Mouse (Mus musculus) heart, adult 8-10 months (tissue): ENCODE measurements around the gene Meox2. TPM values are rescaled to one million over a fixed set of nuclear protein-coding genes. Genes with fewer than 3 reads are reported as not detected.
"Not testable (repeated sequence)": the region's sequence is repeated elsewhere in the genome, so short reads cannot be mapped to it uniquely, and the experiment has no call there.

Experiments used
- DNase-seq: peaks from one replicate; pipeline ENCODE4 v3.0.0; 2022; ENCODE audit warnings: low spot score
- total RNA-seq, 4 experiments: library from RNA; stranded (reverse); gene quantifications; 2 replicates each; pipeline ENCODE4 v1.2.4; 2022

The Meox2 gene
- 10 to 100 TPM in 3 of 4 experiments, 1 to 10 TPM in 1; 9.5 to 14.6 (median 12.9) TPM for total RNA-seq

DNA sequence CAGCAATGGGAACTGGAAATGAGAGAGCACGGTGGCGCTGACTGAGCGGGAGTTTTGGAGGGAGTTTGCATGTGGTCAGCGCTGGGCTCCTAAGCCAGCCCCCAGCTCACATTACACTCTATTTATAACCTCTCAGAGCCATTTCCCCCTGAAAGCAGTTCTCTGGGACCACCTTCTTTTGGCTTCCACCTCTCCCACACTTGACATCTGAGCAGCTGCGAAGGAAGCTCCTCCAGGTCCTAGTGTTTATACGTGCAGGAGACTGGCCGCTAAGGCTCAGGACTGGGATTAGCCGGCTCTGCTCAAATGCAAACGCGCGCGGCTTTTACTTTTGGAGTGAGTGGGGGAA, at the start of gene Meox2:
TSS of gene Meox2 (plus strand) at position 151 of the 349 bp plus-strand sequence.
- peak; percentile 82 for DNase-seq

DNA sequence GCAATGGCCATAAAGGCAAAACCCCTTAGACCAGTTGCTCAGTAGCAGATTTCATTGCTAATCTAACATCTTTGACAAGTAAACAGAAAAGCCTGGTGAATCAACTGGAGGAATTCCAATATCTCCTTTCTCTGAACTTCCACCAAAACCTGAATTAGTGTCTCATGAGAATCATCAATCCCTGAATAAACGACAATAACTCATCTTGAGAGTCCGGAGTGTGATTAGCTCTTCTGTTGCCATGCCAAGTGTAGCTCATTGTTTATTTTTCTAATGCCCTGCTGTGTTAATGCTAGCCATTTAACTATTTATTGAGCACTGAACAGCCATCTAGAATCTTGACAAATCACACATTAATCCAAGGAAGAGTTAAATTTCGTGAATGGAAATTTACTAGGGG, 35.7 kb upstream of the Meox2 start:
- no peak for DNase-seq

DNA sequence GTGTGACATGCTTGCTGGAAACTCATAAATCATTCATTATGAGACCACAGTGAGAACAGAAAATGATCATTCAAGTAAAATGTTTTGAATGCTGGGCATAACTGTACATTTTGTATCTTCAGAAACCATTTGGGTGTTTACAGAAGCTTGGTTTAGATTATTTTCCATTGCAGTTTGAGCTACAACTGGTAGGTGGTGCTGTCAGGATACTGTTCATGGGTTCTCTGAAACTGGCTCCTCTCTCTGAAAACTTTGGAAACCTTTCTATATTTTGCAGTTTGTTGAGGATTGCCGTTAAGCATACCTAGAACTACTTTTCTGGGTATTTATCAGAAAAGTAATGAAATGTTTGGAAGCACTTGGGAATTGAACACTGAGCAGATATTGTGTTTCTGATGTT, 31.0 kb upstream of the Meox2 start:
- DNase-seq: peak; percentile 45

DNA sequence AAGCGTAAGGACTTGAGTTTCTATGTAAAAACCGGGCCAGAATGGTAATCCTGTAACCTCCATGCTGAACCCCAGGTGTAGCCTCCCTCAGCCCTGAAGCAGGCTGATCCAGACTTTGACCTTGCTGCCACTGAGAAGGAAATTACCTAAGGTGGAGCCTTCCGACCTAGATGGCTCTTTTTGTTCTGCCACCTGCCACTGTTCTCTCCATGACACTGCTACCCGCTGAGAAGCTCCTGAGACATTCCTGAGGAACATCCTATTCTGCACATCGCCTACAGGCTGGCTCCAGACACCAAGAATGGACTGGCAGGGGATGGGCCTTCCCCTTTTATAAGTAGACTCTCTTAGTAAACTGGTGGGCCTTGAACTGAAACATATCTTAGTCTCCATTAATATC, 28.3 kb upstream of the Meox2 start:
- DNase-seq: not testable (repeated sequence)

DNA sequence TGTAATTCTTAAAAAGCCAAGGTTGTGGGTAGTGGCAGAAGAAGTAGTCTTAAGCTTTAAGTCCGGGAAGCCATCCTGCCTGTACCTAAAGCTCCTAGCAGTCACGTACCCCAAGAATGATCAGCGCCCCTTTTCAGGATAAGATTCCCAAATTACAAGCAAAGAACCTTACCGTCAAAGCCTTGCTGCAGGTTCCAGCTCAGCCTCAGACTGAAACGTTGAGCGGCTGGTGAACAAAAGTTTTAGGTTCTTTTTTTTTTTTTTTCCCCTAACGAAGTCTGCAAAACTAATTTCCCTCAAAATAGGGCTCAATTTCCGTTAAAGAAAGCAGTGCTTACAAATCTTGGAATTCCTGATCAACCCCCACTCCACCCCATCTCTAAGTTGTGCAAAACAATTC, 1.8 kb upstream of the Meox2 start:
- DNase-seq: peak; percentile 41

DNA sequence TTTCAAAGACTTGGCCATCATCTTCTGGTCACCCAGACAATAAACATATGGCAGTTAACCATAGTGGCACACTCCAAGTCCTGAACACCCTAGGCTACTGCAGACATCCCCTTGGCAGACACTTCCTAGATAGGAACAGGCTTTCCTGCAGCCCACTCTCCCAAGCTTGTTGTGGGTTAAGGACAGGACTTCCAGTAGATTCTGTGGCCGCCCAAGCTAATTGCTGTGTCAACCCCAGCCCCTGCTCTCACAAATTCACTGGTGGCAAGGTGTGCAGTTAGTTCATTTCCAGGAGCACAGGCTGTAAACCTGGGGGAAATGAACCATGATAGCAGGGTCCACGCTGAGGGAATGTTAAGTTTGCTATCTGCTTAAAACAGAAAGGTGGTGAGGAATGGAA, 1.2 kb upstream of the Meox2 start:
- DNase-seq: no peak

DNA sequence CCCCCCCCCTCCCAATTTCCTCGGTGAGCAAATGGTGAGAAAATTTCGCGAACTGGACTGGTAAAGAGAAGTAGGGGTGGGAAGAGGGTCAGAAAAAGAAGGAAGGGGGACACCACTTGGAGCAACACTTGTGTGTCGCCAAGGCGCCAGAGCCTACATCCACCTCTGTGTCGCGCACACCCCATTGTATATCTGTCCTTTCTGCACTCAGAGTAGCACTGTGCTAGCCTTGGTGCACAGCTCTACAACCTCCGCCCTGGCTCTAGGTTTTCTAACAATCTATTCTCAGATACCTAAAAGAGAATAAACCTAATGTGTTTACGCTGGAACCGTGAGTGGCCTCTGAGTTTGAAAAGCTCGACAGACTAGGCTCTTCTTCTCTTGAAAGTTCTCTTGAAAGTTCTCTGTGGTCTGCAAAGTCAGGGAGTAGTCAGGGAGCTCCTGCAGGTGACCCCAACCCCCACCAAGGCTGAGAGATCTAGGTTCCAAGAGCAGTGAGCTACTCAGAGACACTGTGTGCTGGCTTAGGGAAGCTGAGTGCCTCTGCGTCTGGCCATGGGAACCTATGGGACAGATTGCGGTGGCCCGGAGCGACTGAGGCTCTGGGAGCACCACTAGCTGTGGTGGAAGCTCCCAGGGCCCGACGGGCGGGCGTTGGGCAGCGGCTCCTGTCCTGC, 489 bp upstream of the Meox2 start:
- DNase-seq: no peak

DNA sequence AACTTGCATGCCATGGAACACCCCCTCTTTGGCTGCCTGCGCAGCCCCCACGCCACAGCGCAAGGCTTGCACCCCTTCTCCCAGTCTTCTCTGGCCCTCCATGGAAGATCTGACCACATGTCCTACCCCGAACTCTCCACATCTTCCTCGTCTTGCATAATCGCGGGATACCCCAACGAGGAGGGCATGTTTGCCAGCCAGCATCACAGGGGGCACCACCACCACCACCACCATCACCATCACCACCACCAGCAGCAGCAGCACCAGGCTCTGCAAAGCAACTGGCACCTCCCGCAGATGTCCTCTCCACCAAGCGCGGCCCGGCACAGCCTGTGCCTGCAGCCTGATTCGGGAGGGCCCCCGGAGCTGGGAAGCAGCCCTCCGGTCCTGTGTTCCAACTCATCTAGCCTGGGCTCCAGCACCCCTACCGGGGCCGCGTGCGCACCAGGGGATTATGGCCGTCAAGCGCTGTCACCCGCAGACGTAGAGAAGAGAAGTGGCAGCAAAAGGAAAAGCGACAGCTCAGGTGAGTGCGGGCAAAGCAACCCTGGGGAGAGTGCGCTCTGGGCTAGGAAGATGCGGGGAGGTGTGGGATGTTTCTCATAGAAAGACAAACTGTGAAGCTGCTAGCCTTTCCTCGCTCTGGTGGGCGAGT, 606 bp downstream of the Meox2 start:
- DNase-seq: peak; percentile 27

DNA sequence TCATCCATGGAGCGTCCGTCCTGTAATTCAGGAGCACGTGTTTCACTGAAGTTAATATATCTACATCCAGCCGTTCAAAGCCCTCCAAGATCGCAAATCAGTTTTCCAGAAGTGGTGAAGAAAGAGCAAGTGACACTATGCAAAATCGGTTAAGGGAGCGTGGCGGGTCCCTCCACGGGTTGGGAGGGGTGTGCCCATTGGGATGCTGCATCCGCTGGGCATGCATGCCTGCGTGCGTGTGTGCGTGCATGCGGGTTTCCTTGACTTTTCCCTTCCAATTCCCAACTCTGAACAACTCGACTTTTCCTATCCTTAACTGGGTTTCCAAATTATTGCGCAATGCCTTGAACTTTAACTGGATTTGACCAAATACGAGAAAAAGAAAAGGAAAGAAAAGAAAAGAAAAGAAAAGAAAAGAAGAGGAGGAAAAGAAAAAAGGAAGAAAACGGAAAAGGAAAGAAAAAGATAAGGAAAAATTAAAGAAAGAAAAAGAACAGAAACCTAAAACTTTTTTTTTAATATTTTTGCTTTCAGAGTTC, 1.2 kb downstream of the Meox2 start:
- DNase-seq: no peak

DNA sequence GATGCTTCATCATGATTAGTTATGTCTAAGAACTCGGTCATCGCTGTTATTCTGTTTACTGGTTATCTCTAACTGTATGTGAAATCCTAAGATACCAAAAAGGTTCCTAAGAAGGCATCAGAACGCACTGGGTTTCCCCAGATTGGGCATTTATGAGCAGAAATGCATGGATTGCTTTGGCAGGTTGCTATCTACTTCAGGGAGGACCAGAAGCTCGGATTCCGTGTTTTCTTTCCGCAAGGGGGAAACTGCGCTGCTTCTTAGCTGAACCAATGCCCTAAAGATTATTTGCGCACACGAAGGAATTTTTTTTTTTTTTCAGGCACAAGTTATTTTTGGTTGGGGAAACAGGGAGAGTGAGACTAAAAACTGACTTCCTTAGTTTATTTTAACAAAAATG, 2.6 kb downstream of the Meox2 start:
- DNase-seq: no peak

DNA sequence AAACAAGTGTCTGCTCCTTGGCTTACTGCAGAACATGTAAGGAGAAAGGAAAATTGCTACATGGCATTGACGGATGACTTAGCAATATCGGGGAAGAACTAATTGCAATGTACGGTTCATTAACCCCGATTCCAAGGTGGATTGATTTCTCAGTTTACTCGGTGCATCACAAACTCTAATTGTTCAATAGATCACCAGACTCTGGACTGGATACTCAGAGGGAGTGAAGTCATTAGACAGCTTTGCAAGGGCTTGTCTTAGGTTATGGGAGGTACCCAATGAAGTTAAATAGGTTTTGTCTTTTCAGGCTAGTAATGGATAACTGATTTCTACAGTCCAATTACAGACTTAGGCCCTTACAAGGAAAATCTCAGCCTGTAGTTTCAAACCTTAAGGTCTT, 10.9 kb downstream of the Meox2 start:
- DNase-seq: no peak

DNA sequence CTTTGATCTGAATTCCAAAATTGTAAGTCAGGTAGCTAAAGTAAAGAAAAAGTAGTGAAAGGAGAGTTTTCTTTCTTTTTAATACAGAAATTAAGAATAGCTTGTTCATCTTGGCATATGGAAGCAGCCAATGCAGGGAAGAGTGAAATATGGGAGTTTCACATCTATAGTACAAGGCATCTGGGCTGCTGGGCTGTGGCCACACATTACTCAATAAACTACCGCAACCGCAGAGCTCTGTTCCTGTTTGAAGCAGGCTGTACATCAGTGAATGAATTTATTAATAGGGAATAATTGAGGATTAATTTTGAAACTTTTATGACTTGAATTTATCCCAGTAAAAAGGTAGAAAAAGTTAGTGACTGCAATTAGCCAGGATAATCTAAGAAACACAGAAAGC, 15.4 kb downstream of the Meox2 start:
- DNase-seq: no peak

DNA sequence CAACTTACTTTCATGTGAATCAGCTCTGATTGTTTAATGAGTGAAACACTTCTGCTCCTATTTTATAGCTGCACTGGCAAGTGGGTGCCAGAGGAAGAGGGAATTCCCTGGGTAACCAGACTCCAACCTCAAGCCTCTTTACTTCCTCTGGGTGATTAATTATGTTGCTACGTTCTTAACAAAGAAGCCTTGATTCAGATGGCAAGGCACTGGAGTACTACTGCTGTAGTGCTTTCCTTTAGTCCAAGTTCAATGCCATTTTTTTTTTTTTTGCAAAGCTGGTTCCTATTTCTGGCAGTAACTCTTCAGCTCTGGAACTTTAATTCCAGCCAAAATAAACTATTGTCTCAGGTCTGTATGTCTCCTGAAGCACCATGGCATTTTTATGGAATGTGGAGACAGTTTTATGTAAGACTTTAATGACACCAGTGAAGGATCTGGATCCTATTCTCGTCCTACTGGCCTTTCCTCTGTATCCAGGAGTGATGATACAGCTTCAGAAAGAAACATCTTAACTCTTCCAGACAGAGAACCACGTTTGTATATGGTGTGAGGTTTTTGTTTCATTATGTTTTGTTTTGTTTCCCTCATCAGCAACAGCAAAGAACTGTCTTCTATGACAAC, 33.9 kb downstream of the Meox2 start:
- no peak for DNase-seq

DNA sequence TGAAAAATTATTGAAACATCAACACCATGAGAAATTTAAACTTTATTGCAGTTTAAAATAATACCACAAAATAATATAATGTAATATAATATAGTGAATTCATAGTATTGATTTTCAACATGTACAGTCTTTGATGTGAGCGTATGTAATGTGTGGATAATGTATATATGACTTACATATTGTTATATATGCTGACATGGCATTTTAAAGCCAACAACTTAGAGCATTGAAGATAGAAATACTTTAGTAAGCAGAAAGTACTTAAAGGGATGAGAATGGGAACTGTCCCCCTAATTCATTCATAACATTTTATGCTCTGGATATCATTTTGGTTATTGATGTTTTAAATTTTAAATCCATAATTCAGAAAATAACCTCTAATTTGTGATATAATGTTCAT, 35.5 kb downstream of the Meox2 start:
- no peak for DNase-seq

DNA sequence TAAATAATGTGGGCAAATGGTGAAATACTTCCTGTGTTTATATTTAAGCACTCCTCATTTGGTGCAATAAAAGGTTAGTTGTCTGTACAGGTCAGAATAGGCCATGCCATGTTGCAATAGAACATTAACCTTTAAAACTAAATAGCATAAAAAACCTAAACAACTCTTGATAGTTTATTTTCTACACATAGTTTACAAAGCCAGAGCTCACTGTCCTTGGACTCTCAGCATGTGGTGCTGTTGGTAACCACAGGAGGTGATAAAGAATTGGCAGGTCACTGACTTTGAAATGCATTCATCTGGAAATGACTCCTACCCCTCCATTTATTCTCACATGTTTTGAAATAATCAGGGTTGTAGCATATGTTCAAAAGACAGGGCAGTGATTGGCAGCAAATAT, 59.4 kb downstream of the Meox2 start:
- no peak for DNase-seq

DNA sequence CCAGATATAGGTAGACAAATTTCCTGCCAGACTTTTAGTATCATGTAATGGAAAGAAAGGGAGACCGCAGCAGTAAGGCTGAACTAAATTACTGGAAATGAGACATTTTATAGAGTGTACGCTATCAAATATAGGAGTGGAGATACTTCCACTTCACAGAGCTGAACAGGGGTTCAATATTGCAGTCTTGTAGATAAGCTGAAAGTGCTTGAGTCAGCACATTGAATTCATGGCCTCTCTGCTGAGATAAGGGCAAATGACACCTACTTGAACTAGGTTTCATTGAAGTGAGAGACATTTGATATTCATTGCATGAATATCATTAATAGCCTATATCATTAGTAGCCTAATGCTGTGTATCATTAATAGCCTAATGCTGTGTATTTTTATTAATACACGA, 65.0 kb downstream of the Meox2 start:
- no peak for DNase-seq

DNA sequence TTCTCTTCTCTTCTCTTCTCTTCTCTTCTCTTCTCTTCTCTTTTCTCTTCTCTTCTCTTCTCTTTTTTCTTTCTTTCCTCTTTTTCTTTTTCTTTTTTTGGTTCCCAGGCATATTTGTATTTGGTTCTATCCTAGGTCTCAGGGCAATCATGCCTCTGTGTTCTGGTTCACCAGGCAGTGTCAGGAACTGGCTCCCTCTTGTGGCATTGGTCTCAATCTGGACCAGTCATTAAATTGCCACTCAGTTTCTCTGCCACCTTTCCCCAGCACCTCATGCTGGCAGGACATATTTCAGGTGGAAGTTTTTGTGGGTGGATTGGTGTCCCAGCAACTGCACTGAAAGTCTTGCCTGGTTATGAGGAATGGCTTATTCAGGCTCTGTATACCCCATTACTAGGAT, 75.3 kb downstream of the Meox2 start:
- DNase-seq: peak; percentile 41

DNA sequence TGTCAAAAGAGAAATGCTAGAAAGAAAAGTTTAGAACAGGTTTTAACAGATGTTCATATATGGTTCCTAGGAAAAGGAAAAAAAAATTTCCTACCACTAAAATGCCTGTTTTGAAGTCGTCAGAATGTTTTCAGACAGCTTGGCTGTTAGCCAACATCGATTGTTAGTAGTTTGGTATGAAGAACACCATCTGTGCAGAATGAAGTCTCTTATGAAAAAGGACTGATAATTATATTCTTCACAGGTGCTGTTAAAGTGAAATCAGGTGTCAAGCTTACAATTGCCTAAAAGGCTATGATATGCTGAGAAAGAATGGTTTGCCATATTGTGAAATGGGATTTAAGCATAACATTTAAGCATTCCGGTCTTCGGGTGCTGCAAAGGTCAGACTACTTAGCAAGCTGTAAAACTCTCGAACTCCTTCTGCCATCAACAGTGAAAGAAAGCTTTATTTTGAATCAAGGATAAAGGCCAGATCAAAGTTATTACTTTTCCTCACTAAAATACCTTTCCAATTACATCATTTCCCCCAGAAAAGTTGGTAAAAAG, 80.7 kb downstream of the Meox2 start:
- DNase-seq: no peak
